15 mouse cellular contexts compared by ENCODE assay signal in genomic region chr3:89187197-89187596, GRCm38 (mm10). TPM values are rescaled to one million over a fixed set of nuclear protein-coding genes. Genes with fewer than 3 reads are reported as not detected.
DNase-seq lines count a peak whose midpoint lies in the region; ATAC-seq and TF ChIP-seq lines count a peak whose summit lies in the region.
"Had no signal": no experiment of that assay in that cellular context is flagged by ENCODE, and none has a peak within 500 bp of the region (broad histone marks: within the 10 kb centered on the region; RNA-seq: fewer than 3 reads in every experiment).

No protein-coding gene starts in this region.

- DNase-seq in spleen, postnatal 36 days (ENCODE audit: low spot score in 2 of 2), result peak; percentile 43 to 44
- DNase-seq in spleen, postnatal 14 days (ENCODE audit: low spot score in 2 of 2), result no peak
- DNase-seq in limb, embryonic 11.5 days (ENCODE audit: low spot score), result no peak
- peak; percentile 81 for DNase-seq in thymus, postnatal 25 days
- no peak for DNase-seq in left cerebral cortex, adult 2 months (ENCODE audit: extremely low spot score in 1 of 2, low spot score in 2 of 2)
- DNase-seq: adrenal gland, postnatal 14 days; cerebellum, adult 11 months; heart, postnatal 14 days; kidney, postnatal 10 days; lung, adult 2 months had no signal

- H3K4me1 ChIP-seq in hindbrain, embryonic 13.5 days (replicated peaks), result peaks cover 40% of the 10 kb centered on the region
- H3K4me1 ChIP-seq in hindbrain, embryonic 12.5 days, result peaks cover 31% of the 10 kb centered on the region
- peaks cover 24% of the 10 kb centered on the region for H3K4me1 ChIP-seq in limb, embryonic 11.5 days (ENCODE audit: control insufficient read depth, insufficient read depth, low read length)

- no peak overlapping the region for H3K4me2 ChIP-seq in hindbrain, embryonic 13.5 days
- H3K4me2 ChIP-seq in hindbrain, embryonic 12.5 days (replicated peaks), result no peak overlapping the region
- H3K4me2 ChIP-seq in limb, embryonic 11.5 days (ENCODE audit: low read depth, severe bottlenecking), result no peak overlapping the region
- H3K4me2 ChIP-seq: embryonic facial prominence, embryonic 15.5 days had no signal

- H3K27ac ChIP-seq in hindbrain, embryonic 13.5 days, result no peak overlapping the region
- H3K27ac ChIP-seq in hindbrain, embryonic 12.5 days, result no peak overlapping the region
- no peak overlapping the region for H3K27ac ChIP-seq in limb, embryonic 11.5 days (replicated peaks; ENCODE audit: low read depth, low read length)
- no peak overlapping the region for H3K27ac ChIP-seq in left cerebral cortex, adult 2 months
- H3K27ac ChIP-seq: embryonic facial prominence, embryonic 15.5 days had no signal

- intact Hi-C loops in left cerebral cortex, adult 2 months (cut with DNase I), result no loop called here

- no peak overlapping the region for H3K4me3 ChIP-seq in hindbrain, embryonic 13.5 days
- H3K4me3 ChIP-seq in hindbrain, embryonic 12.5 days, result no peak overlapping the region
- no peak overlapping the region for H3K4me3 ChIP-seq in limb, embryonic 11.5 days (ENCODE audit: low read depth, low read length)
- H3K4me3 ChIP-seq in left cerebral cortex, adult 2 months, result no peak overlapping the region
- H3K4me3 ChIP-seq: embryonic facial prominence, embryonic 15.5 days had no signal

- ATAC-seq in hindbrain, embryonic 13.5 days (ENCODE audit: low FRiP score), result no peak
- no peak for ATAC-seq in hindbrain, embryonic 12.5 days (ENCODE audit: low FRiP score)
- ATAC-seq in limb, embryonic 11.5 days (ENCODE audit: insufficient number of reproducible peaks, low FRiP score, low TSS enrichment, low read depth), result no peak
- ATAC-seq: midbrain, embryonic 16.5 days; Patski had no signal

- no peaks in the 10 kb centered on the region for H3K9me3 ChIP-seq in hindbrain, embryonic 13.5 days
- no peaks in the 10 kb centered on the region for H3K9me3 ChIP-seq in hindbrain, embryonic 12.5 days (replicated peaks)
- H3K9me3 ChIP-seq in limb, embryonic 11.5 days (ENCODE audit: control insufficient read depth, low read length), result no peaks in the 10 kb centered on the region
- H3K9me3 ChIP-seq: embryonic facial prominence, embryonic 15.5 days had no signal

- peaks cover 22% of the 10 kb centered on the region for H3K36me3 ChIP-seq in hindbrain, embryonic 13.5 days
- H3K36me3 ChIP-seq in hindbrain, embryonic 12.5 days, result peaks cover 16% of the 10 kb centered on the region; the same call in 1 of the 2 replicates
- H3K36me3 ChIP-seq in limb, embryonic 11.5 days (ENCODE audit: control insufficient read depth, insufficient read depth, low read length), result peaks cover 4% of the 10 kb centered on the region

- 0 out of 2 replicates have a peak, but pooled peaks cover 8% of the 10 kb centered on the region for H3K27me3 ChIP-seq in hindbrain, embryonic 13.5 days
- H3K27me3 ChIP-seq in hindbrain, embryonic 12.5 days, result peaks cover 3% of the 10 kb centered on the region; the same call in 1 of the 2 replicates
- no peaks in the 10 kb centered on the region for H3K27me3 ChIP-seq in limb, embryonic 11.5 days (ENCODE audit: control insufficient read depth, insufficient read depth, low read length)
- H3K27me3 ChIP-seq: embryonic facial prominence, embryonic 15.5 days; Patski had no signal

- TF ChIP-seq CTCF in left cerebral cortex, adult 2 months (IDR thresholded peaks at IDR 0.05), result no peak

- 32% methylated on average over 23 of the region's 23 CpGs for WGBS in hindbrain, embryonic 13.5 days
- WGBS in hindbrain, embryonic 12.5 days, result 39% methylated on average over 23 of the region's 23 CpGs
- whole genome bisulfite sequencing in limb, embryonic 11.5 days, result 58% methylated on average over 23 of the region's 23 CpGs

- H3K9ac ChIP-seq in hindbrain, embryonic 13.5 days, result peak overlapping the region; percentile 39
- no peak overlapping the region for H3K9ac ChIP-seq in hindbrain, embryonic 12.5 days
- peak overlapping the region; percentile 7; the same call in 1 of the 2 replicates for H3K9ac ChIP-seq in limb, embryonic 11.5 days (ENCODE audit: low read length)
- H3K9ac ChIP-seq: embryonic facial prominence, embryonic 15.5 days had no signal

RNA-seq across cellular contexts. Expression of gene Fam189b, which starts 4.3 kb away (rescaled TPM):
- polyA plus RNA-seq in hindbrain, embryonic 13.5 days (2015; fragmentation: Nextera tagmentation; extraction: Ambion mirVana), result 29.9 and 30.0 TPM in 2 replicates
- polyA plus RNA-seq in hindbrain, embryonic 12.5 days (2016; fragmentation: Nextera tagmentation; extraction: Ambion mirVana), result 33.4 and 34.2 TPM in 2 replicates
- polyA plus RNA-seq in limb, embryonic 11.5 days (2014; fragmentation: Nextera tagmentation; extraction: Ambion mirVana), result 24.0 and 27.1 TPM in 2 replicates
- 10 to 100 TPM; 56.9 to 60.4 TPM for total RNA-seq in left cerebral cortex, adult 2 months (2021)

RNA-seq across cellular contexts. Expression of gene Scamp3, which starts 9.9 kb away (rescaled TPM):
- polyA plus RNA-seq in hindbrain, embryonic 13.5 days (2015; fragmentation: Nextera tagmentation; extraction: Ambion mirVana), result 127 and 130 TPM in 2 replicates
- polyA plus RNA-seq in hindbrain, embryonic 12.5 days (2016; fragmentation: Nextera tagmentation; extraction: Ambion mirVana), result 105 and 107 TPM in 2 replicates
- polyA plus RNA-seq in limb, embryonic 11.5 days (2014; fragmentation: Nextera tagmentation; extraction: Ambion mirVana), result 107 and 110 TPM in 2 replicates
- 10 to 100 TPM; 64.0 to 64.7 TPM for total RNA-seq in left cerebral cortex, adult 2 months (2021)

RNA-seq across cellular contexts. Expression of gene Gba, which starts 15.5 kb away (rescaled TPM):
- polyA plus RNA-seq in hindbrain, embryonic 13.5 days (2015; fragmentation: Nextera tagmentation; extraction: Ambion mirVana), result 47.9 TPM in 2 replicates
- 50.3 and 51.3 TPM in 2 replicates for polyA plus RNA-seq in hindbrain, embryonic 12.5 days (2016; fragmentation: Nextera tagmentation; extraction: Ambion mirVana)
- polyA plus RNA-seq in limb, embryonic 11.5 days (2014; fragmentation: Nextera tagmentation; extraction: Ambion mirVana), result 30.7 and 33.1 TPM in 2 replicates
- 10 to 100 TPM; 64.9 to 66.8 TPM for total RNA-seq in left cerebral cortex, adult 2 months (2021)

RNA-seq across cellular contexts. Expression of gene Clk2, which starts 22.6 kb away (rescaled TPM):
- polyA plus RNA-seq in hindbrain, embryonic 13.5 days (2015; fragmentation: Nextera tagmentation; extraction: Ambion mirVana), result 23.5 and 24.5 TPM in 2 replicates
- polyA plus RNA-seq in hindbrain, embryonic 12.5 days (2016; fragmentation: Nextera tagmentation; extraction: Ambion mirVana), result 38.8 and 44.4 TPM in 2 replicates
- polyA plus RNA-seq in limb, embryonic 11.5 days (2014; fragmentation: Nextera tagmentation; extraction: Ambion mirVana), result 34.8 and 35.2 TPM in 2 replicates
- total RNA-seq in left cerebral cortex, adult 2 months (2021), result 10 to 100 TPM; 45.6 to 46.3 TPM

RNA-seq across cellular contexts. Expression of gene Hcn3, which starts 27.2 kb away (rescaled TPM):
- polyA plus RNA-seq in hindbrain, embryonic 13.5 days (2015; fragmentation: Nextera tagmentation; extraction: Ambion mirVana), result 33.5 and 35.1 TPM in 2 replicates
- 20.7 and 22.3 TPM in 2 replicates for polyA plus RNA-seq in hindbrain, embryonic 12.5 days (2016; fragmentation: Nextera tagmentation; extraction: Ambion mirVana)
- 1.0 and 1.1 TPM in 2 replicates for polyA plus RNA-seq in limb, embryonic 11.5 days (2014; fragmentation: Nextera tagmentation; extraction: Ambion mirVana)
- total RNA-seq in left cerebral cortex, adult 2 months (2021), result 10 to 100 TPM; 14.9 to 20.9 TPM

Comparison
In these comparisons a context has a peak if more than half of its experiments do, and no peak if none do; other contexts are left out.
1. DNase-seq: peak in spleen, postnatal 36 days (2 of 2) and thymus, postnatal 25 days (single experiment); none in spleen, postnatal 14 days (0 of 2), limb, embryonic 11.5 days (single experiment) and left cerebral cortex, adult 2 months (0 of 2).